Mouse (Mus musculus) limb, embryonic 11.5 days (tissue): ENCODE data around the gene Sec1. TPM values are rescaled to one million over a fixed set of nuclear protein-coding genes. Genes with fewer than 3 reads are reported as not detected.
"Not testable (repeated sequence)": the region's sequence is repeated elsewhere in the genome, so short reads cannot be mapped to it uniquely, and the experiment has no call there.

Source experiments
- ATAC-seq: fragments of 200-750 bp; cut with Nextera tagmentation; 2 replicates; pipeline ENCODE4 v1.8.0; 2017; ENCODE audit warnings: low read depth; ENCODE audit not compliant: insufficient number of reproducible peaks, low FRiP score, low TSS enrichment
- DNase-seq: peaks from one replicate; pipeline ENCODE4 v3.0.0-alpha.2; 2015; ENCODE audit warnings: low spot score
- H3K27ac ChIP-seq: fragments of 300-500 bp; sonication (generic); replicated peaks from 2 replicates; pipeline ENCODE4 v1.5.1; 2014; ENCODE audit warnings: low read depth, mild to moderate bottlenecking, low read length
- H3K27me3 ChIP-seq: fragments of 300-500 bp; sonication (generic); 2 replicates; pipeline ENCODE4 v1.6.1; 2014; ENCODE audit warnings: mild to moderate bottlenecking, low read length, mixed read lengths; ENCODE audit not compliant: control insufficient read depth, insufficient read depth
- H3K36me3 ChIP-seq: fragments of 300-500 bp; sonication (generic); 2 replicates; pipeline ENCODE4 v1.6.1; 2014; ENCODE audit warnings: mild to moderate bottlenecking, low read length, moderate library complexity, mixed read lengths; ENCODE audit not compliant: control insufficient read depth, insufficient read depth
- H3K4me1 ChIP-seq: fragments of 300-500 bp; sonication (generic); 2 replicates; pipeline ENCODE4 v1.6.1; 2014; ENCODE audit warnings: low read length, mixed read lengths; ENCODE audit not compliant: control insufficient read depth, insufficient read depth
- H3K4me2 ChIP-seq: fragments of 300-500 bp; sonication (generic); 2 replicates; pipeline ENCODE4 v1.6.1; 2014; ENCODE audit warnings: low read depth, mild to moderate bottlenecking, moderate library complexity; ENCODE audit not compliant: severe bottlenecking
- H3K4me3 ChIP-seq: fragments of 300-500 bp; sonication (generic); 2 replicates; pipeline ENCODE4 v1.5.1; 2014; ENCODE audit warnings: low read depth, low read length
- H3K9ac ChIP-seq: fragments of 300-500 bp; sonication (generic); 2 replicates; pipeline ENCODE4 v1.6.1; 2014; ENCODE audit warnings: mild to moderate bottlenecking, low read length
- H3K9me3 ChIP-seq: fragments of 300-500 bp; sonication (generic); 2 replicates; pipeline ENCODE4 v1.6.1; 2016; ENCODE audit warnings: low read length; ENCODE audit not compliant: control insufficient read depth
- WGBS: fragments of 180-500 bp; shearing (Covaris S2); extraction: QIAGEN DNeasy Blood & Tissue Kit; methylation state at CpG from one replicate; pipeline ENCODE4 v1.1.7; 2014; 5-methylcytosine and 5-hydroxymethylcytosine counted together
- polyA plus RNA-seq: library from polyadenylated mRNA; unstranded; fragments of >200 nt; fragmentation: Nextera tagmentation; extraction: Ambion mirVana; gene quantifications from 2 replicates; pipeline ENCODE4 v1.2.1, GENCODE M21; 2014

Sec1 gene
- polyA plus RNA-seq, 1 experiment from 2014 or later, result 0.37 TPM

- Histone ChIP-seq H3K36me3 (no peaks in the 10 kb centered on the region), H3K4me1 (no peaks in the 10 kb centered on the region), H3K27ac (no peak overlapping the region), H3K4me2 (no peak overlapping the region), H3K27me3 (no peaks in the 10 kb centered on the region), H3K9ac (no peak overlapping the region), H3K9me3 (no peaks in the 10 kb centered on the region), H3K4me3 (no peak overlapping the region)
- ATAC-seq (no peak), DNase-seq (no peak)
- WGBS, result 77% methylated on average over 7 of the region's 7 CpGs
Measured at GRCm38 (mm10) chr7:45677627-45678295, 16.4 kb downstream of the Sec1 start.

DNA sequence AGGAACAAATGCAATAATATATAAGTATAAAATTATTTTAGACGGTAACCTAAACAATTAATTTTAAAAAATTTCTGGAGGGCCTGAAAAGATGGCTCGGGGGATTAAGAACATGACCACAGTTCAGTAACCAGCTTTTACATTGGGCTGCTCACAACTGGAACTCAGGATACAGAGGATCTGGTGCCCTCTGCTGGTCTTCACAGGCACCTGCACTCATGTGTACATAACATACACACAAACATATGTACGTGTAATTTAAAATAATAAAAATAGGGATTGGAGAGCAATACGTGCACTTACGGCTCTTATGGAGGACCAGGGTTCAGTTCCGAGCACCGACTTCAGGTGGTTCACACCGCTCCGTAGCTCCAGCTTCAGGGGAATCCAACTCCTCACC lies 25.3 kb downstream of the Sec1 start:
- Histone ChIP-seq H3K9me3 (no peaks in the 10 kb centered on the region), H3K9ac (no peak overlapping the region), H3K27ac (no peak overlapping the region), H3K27me3 (no peaks in the 10 kb centered on the region), H3K4me2 (no peak overlapping the region), H3K4me1 (no peaks in the 10 kb centered on the region), H3K36me3 (no peaks in the 10 kb centered on the region), H3K4me3 (no peak overlapping the region)
- 96% methylated on average over 9 of the region's 9 CpGs for WGBS
- DNase-seq, result no peak
- ATAC-seq, result no peak

GRCm38 (mm10) chr7:45667761-45668160 lies 26.4 kb downstream of the Sec1 start:
- Histone ChIP-seq H3K9me3 (no peaks in the 10 kb centered on the region), H3K4me3 (no peak overlapping the region), H3K4me2 (no peak overlapping the region), H3K36me3 (no peaks in the 10 kb centered on the region), H3K9ac (no peak overlapping the region), H3K27me3 (no peaks in the 10 kb centered on the region), H3K27ac (no peak overlapping the region), H3K4me1 (no peaks in the 10 kb centered on the region)
- ATAC-seq (no peak), DNase-seq (no peak)
- WGBS, result 79% methylated on average over 14 of the region's 14 CpGs

- no peak within 1 kb of the TSS for H3K9ac ChIP-seq
- no peak within 1 kb of the TSS for H3K4me3 ChIP-seq
- ATAC-seq (no peak), DNase-seq (no peak)
- no peak within 1 kb of the TSS for H3K4me2 ChIP-seq
- H3K36me3 ChIP-seq, result no peaks in the 10 kb centered on the region
- H3K4me1 ChIP-seq, result no peaks in the 10 kb centered on the region
- no peaks in the 10 kb centered on the region for H3K27me3 ChIP-seq
- WGBS, result 84% methylated on average over 7 of the region's 7 CpGs
- no peak within 1 kb of the TSS for H3K27ac ChIP-seq
- no peaks in the 10 kb centered on the region for H3K9me3 ChIP-seq
Measured at GRCm38 (mm10) chr7:45666161-45666560, 28.0 kb downstream of the Sec1 start, which contains the start of gene Fut2. Gene Fut2, minus strand, starts transcription at chr7:45666394.

- Histone ChIP-seq H3K9ac (no peak overlapping the region), H3K4me3 (no peak overlapping the region), H3K27ac (no peak overlapping the region), H3K36me3 (no peaks in the 10 kb centered on the region), H3K9me3 (no peaks in the 10 kb centered on the region), H3K4me1 (no peaks in the 10 kb centered on the region), H3K4me2 (no peak overlapping the region), H3K27me3 (no peaks in the 10 kb centered on the region)
- ATAC-seq, result no peak
- WGBS, result 47% methylated on average over 13 of the region's 13 CpGs
- no peak for DNase-seq
Measured at GRCm38 (mm10) chr7:45665303-45666138, 28.7 kb downstream of the Sec1 start.

DNA sequence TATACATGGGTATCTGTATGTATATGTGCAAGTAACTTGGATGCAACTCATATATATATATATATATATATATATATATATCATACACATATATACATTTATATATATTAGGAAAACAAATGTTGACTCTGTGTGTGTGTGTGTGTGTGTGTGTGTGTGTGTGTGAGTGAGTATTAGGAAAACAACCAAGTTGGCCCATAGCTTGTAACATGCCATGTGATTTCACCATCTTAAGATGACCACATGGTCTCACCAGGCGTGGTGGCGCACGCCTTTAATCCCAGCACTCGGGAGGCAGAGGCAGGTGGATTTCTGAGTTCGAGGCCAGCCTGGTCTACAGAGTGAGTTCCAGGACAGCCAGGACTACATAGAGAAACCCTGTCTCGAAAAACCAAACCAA lies 32.5 kb downstream of the Sec1 start:
- not testable (repeated sequence) for H3K27me3 ChIP-seq, H3K27ac ChIP-seq, H3K9me3 ChIP-seq, H3K4me3 ChIP-seq, H3K9ac ChIP-seq, ATAC-seq, H3K4me1 ChIP-seq, H3K36me3 ChIP-seq, H3K4me2 ChIP-seq, DNase-seq
- WGBS, result 85% methylated on average over 6 of the region's 6 CpGs

DNA sequence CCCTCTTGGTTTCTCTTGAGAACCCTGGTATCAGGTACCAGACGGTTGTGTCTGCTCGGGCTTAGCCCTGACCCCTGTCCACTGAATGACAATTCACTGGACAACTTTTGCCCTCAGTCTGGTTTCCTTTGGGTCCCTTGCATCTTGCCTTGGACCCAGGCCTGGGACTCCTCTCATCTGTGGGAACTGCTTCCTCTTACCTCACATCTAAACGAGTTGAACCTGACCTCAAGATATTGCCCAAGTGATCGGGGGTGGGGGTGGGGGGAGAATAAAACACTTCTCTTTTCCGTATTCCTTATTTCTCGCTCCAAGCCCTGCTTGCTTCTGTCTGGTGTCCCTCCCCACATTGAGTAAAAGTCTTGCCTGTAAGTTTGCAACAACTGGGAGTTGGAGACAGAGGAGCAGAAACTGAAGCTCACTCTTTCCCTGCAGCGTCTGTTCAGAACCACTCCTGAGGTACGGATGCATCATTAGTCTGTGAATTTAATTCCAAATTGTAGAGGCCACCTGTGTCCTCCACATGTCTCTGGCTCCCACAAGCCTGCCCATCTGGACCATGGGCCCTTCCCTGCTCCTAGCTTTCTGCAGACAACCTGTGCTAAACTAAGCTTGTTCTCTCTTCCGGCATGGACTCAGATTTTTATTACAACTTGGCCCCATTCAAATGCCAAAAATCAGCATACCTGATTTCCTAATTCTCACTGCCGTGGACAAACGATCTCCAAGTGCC lies 33.3 kb downstream of the Sec1 start:
- no peak overlapping the region for H3K4me2 ChIP-seq
- WGBS, result 82% methylated on average over 11 of the region's 11 CpGs
- no peak for ATAC-seq

DNA sequence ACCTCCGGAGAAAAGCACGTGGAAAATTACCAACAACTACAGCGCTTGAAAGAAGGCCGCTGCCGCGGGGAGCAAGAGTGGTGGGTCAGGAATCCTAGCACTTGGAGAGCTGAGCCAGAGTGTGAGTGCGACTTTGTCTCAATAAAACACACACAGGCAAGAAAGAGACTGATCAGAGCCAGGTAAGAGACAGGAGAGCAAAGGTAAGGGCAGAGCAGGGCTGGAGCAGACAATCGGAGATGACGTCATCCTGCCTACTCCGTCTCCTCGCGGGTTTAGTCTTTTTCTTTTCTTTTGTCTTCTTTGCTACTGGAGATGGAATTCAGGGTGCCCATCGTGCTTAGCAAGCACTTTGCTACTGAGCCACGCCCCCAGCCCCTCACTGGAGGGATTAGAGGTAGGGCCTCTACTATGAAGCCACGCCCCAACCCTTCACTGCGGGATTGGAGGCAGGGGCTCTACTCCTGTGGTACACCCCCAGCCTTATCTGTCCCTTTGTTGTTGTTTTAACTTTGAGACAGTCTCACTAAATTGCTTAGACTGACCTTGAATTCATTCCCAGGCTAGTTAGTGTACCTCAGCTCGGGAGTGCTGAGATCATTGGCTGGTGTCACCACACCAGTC lies 39.7 kb downstream of the Sec1 start:
- Histone ChIP-seq H3K36me3 (no peaks in the 10 kb centered on the region), H3K4me2 (peak overlapping the region; percentile 28; the same call in 1 of the 2 replicates), H3K9ac (0 out of 2 replicates have a peak overlapping the region, but pooled peaks have one; percentile 13), H3K27ac (no peak overlapping the region), H3K4me3 (no peak overlapping the region), H3K4me1 (no peaks in the 10 kb centered on the region; the same call in 1 of the 2 replicates), H3K27me3 (no peaks in the 10 kb centered on the region), H3K9me3 (no peaks in the 10 kb centered on the region; the same call in 1 of the 2 replicates)
- WGBS, result 33% methylated on average over 17 of the region's 17 CpGs
- DNase-seq (peak; percentile 30), ATAC-seq (no peak)

More for the DNA sequence above, 33.3 kb downstream of the Sec1 start:
- H3K9me3 ChIP-seq, result no peaks in the 10 kb centered on the region; the same call in 1 of the 2 replicates
- H3K4me1 ChIP-seq, result no peaks in the 10 kb centered on the region
- H3K27ac ChIP-seq, result no peak overlapping the region
- H3K36me3 ChIP-seq, result no peaks in the 10 kb centered on the region
- H3K4me3 ChIP-seq, result no peak overlapping the region
- no peak for DNase-seq
- H3K27me3 ChIP-seq, result no peaks in the 10 kb centered on the region
- H3K9ac ChIP-seq, result no peak overlapping the region
